Mouse (Mus musculus) lung, adult 10 weeks (tissue): ENCODE data around the gene Gm49383. TPM values are rescaled to one million over a fixed set of nuclear protein-coding genes. Genes with fewer than 3 reads are reported as not detected.

ENCODE experiments used
- polyA plus RNA-seq: library from polyadenylated mRNA; stranded (reverse); fragments of 350-450 nt; fragmentation: Illumina TruSeq; extraction: RNeasy Lipid Tissue Mini Kit (QIAGEN cat#74804); gene quantifications from one replicate; pipeline ENCODE4 v1.2.3, GENCODE M21; 2014; ENCODE audit warnings: low read depth, low replicate concordance; ENCODE audit not compliant: insufficient read depth

Gene Gm49383
- polyA plus RNA-seq, result 3.7 TPM

DNA sequence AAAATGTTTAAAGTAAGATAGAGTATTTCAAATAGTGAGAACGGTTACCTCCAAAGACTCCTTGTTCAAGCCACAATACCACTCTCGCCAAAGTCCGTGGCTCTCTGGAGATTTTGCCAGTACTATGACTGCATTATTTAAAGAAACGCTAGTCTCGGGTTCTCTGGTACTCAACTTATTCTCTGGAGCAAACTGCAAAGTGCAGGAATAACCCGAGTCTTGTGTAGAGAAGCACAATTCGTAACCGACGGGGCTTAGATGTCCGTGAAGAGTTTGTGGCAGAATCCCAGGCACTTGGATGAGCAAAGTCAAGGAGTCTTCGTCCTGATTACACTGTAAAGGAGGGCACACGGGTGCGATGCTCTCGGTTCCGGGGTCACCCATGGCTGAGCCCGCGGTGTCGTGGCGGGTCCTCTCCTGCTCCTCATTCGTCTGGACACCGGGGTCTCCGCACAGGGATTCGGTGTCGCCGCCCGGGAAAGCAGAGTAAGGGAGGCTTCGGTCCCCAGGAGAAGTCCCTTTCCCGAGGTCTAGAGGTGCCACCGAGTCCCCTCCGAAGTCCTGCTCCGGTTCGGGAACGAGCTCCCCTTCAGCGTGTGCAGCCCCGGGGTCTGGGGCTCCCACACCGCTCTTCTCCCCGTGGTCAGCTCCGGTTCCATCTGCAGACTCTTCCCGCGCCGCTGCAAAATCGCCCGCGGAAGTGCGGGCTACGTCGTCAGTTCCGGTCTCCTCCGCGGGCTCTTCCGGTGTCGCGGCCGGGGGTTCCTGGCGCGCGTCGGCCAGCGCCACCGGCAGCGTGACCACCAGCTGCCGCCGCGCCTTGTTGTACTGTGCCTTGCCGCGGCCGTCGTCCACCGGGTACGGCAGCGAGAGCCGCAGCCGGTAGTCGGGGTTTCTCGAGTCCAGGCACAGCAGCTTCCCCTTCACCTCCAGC lies at the start of gene Gm49383:
Gene Gm49383 (minus strand): TSS at position 661 of the 934 bp plus-strand sequence.

GRCm38 (mm10) chr12:69240876-69241275 lies 44.0 kb upstream of the Gm49383 start, which contains the start of gene Klhdc1:
TSS of gene Klhdc1 (plus strand) at chr12:69241176.

DNA sequence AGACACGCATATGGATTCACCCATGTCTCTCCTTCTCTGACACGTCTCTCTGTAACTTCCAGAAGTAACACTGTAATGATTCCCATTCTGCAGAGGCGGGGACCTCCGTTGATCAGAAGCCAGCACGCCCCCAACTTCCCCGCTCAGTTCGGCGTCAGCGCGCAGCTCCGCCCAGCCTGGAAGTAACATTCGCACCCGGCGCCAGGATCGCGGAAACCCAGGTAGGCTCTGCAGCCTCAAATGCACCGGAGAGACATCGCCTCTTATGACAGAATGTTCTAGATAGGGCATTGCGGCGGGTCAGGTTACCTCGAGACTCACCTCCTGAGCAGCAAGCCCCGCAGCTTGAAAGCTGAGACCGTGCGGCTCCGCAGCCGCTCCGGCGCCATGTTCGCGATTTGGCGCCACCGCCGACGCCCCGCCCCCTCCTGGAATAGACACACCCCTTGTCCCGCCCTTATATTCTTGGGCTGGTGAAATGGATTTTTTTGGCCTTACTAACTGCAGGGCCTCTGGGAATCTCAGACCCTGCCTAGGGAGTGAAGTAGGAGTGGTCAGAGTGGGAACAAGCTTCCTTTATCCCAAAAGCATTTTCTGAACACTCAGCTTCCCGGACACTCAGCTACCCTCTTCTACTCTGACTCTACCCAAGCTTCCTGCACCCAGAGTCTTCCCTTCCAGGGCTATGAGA lies 31.0 kb upstream of the Gm49383 start, which contains the start of gene Pole2:
Gene Pole2 (minus strand): TSS at position 420 of the 691 bp plus-strand sequence.

GRCm38 (mm10) chr12:69204052-69204833 lies 7.3 kb upstream of the Gm49383 start, which contains the start of gene Gm49384:
TSS of gene Gm49384 (minus strand) at chr12:69204267.

DNA sequence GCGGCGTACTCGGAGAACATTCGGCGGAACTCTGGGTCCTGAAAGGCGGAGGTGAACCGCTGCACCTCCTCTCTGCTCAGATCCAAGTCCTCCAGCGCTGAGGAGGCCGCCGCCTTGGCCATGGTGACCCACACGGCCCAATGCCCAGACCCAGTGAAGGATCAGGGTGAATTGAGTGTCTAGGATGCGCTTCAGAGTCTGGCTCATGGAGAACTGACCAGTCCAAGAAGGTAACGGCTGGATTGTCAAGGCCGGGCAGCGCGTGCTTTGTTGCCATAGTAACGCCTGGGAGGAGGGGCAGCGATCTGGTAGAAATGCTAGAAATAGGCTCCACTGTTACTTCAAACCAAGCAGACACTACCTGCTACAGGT lies 1.2 kb upstream of the Gm49383 start, which contains the start of gene Dnaaf2:
Gene Dnaaf2 (minus strand): TSS at position 266 of the 372 bp plus-strand sequence.

GRCm38 (mm10) chr12:69183583-69184308 lies 13.2 kb downstream of the Gm49383 start, which contains the start of the genes Rpl36al and Mgat2:
TSS of gene Rpl36al (minus strand) at chr12:69184083.
TSS of gene Mgat2 (plus strand) at chr12:69184157.

GRCm38 (mm10) chr12:69168461-69169106 lies 28.3 kb downstream of the Gm49383 start, which contains the start of gene Lrr1:
TSS of gene Lrr1 (plus strand) at chr12:69168814.

GRCm38 (mm10) chr12:69158765-69159577 lies 37.9 kb downstream of the Gm49383 start, which contains the start of gene Rps29:
TSS of gene Rps29 (minus strand) at chr12:69159186.

Other genes with a start within 250 kb of the Gm49383 start
- gene Rps29, start 37.9 kb downstream of the Gm49383 start, polyA plus RNA-seq, result 4,130 TPM
- gene Lrr1, start 28.3 kb downstream of the Gm49383 start, polyA plus RNA-seq, result not detected
- gene Rpl36al, start 13.0 kb downstream of the Gm49383 start, polyA plus RNA-seq, result 653 TPM
- gene Mgat2, start 12.9 kb downstream of the Gm49383 start, polyA plus RNA-seq, result 28.4 TPM
- gene Dnaaf2, start 1.3 kb upstream of the Gm49383 start, polyA plus RNA-seq, result 2.9 TPM
- 3.7 TPM for gene Gm49384, start 7.2 kb upstream of the Gm49383 start, polyA plus RNA-seq
- gene Pole2, start 31.1 kb upstream of the Gm49383 start, polyA plus RNA-seq, result 2.4 TPM
- 4.4 TPM for gene Klhdc1, start 44.1 kb upstream of the Gm49383 start, polyA plus RNA-seq
- gene Klhdc2, start 99.6 kb upstream of the Gm49383 start, polyA plus RNA-seq, result 38.0 TPM
- gene Nemf, start 160.1 kb upstream of the Gm49383 start, polyA plus RNA-seq, result 11.5 TPM
- gene Arf6, start 175.0 kb upstream of the Gm49383 start, polyA plus RNA-seq, result 57.8 TPM
- gene Gm9887, start 175.4 kb upstream of the Gm49383 start, polyA plus RNA-seq, result not detected